Mouse (Mus musculus) hindbrain, embryonic 12.5 days (tissue): ENCODE data around the gene Thap12. TPM values are rescaled to one million over a fixed set of nuclear protein-coding genes. Genes with fewer than 3 reads are reported as not detected.

Experiments used
- ATAC-seq: fragments of 200-750 bp; cut with Nextera tagmentation; 2 replicates; pipeline ENCODE4 v1.8.0; 2017; ENCODE audit warnings: moderate TSS enrichment; ENCODE audit not compliant: low FRiP score
- H3K27ac ChIP-seq: fragments of 300-500 bp; sonication (generic); 2 replicates; pipeline ENCODE4 v1.5.1; 2016; ENCODE audit warnings: mild to moderate bottlenecking
- H3K27me3 ChIP-seq: fragments of 300-500 bp; sonication (generic); 2 replicates; pipeline ENCODE4 v1.6.1; 2016; ENCODE audit warnings: mild to moderate bottlenecking
- H3K36me3 ChIP-seq: fragments of 300-500 bp; sonication (generic); 2 replicates; pipeline ENCODE4 v1.6.1; 2016; ENCODE audit warnings: mild to moderate bottlenecking
- H3K4me1 ChIP-seq: fragments of 300-500 bp; sonication (generic); 2 replicates; pipeline ENCODE4 v1.6.1; 2016
- H3K4me2 ChIP-seq: fragments of 300-500 bp; sonication (generic); replicated peaks from 2 replicates; pipeline ENCODE4 v1.6.1; 2016; ENCODE audit warnings: mild to moderate bottlenecking
- H3K4me3 ChIP-seq: fragments of 300-500 bp; sonication (generic); 2 replicates; pipeline ENCODE4 v1.5.1; 2016; ENCODE audit warnings: mild to moderate bottlenecking
- H3K9ac ChIP-seq: fragments of 300-500 bp; sonication (generic); 2 replicates; pipeline ENCODE4 v1.6.1; 2016; ENCODE audit warnings: mild to moderate bottlenecking, moderate library complexity
- H3K9me3 ChIP-seq: fragments of 300-500 bp; sonication (generic); replicated peaks from 2 replicates; pipeline ENCODE4 v1.6.1; 2016; ENCODE audit warnings: mild to moderate bottlenecking
- WGBS: fragments of 180-500 bp; shearing (Covaris S2); methylation state at CpG from one replicate; pipeline ENCODE4 v1.1.7; 2016; 5-methylcytosine and 5-hydroxymethylcytosine counted together
- polyA plus RNA-seq: library from polyadenylated mRNA; unstranded; fragments of >200 nt; fragmentation: Nextera tagmentation; extraction: Ambion mirVana; gene quantifications from 2 replicates; pipeline ENCODE4 v1.2.1, GENCODE M21; 2016

Thap12 gene
- polyA plus RNA-seq, 1 experiment from 2014 or later, result 73.1 TPM

GRCm38 (mm10) chr7:98703365-98703881 lies 520 bp downstream of the Thap12 start:
- ATAC-seq, result peak; percentile 56
- Histone ChIP-seq H3K9ac (peak overlapping the region; percentile 96), H3K9me3 (no peaks in the 10 kb centered on the region), H3K4me1 (peaks cover 29% of the 10 kb centered on the region), H3K27me3 (no peaks in the 10 kb centered on the region), H3K4me2 (peak overlapping the region; percentile 77), H3K36me3 (no peaks in the 10 kb centered on the region), H3K27ac (peak overlapping the region; percentile 90), H3K4me3 (peak overlapping the region; percentile 96)
- WGBS, result under 1% methylated on average over 33 of the region's 38 CpGs

- ATAC-seq, result no peak
- H3K4me3 ChIP-seq, result peak overlapping the region; percentile 96
- no peaks in the 10 kb centered on the region for H3K9me3 ChIP-seq
- H3K36me3 ChIP-seq, result no peaks in the 10 kb centered on the region
- H3K27me3 ChIP-seq, result no peaks in the 10 kb centered on the region
- peaks cover 29% of the 10 kb centered on the region for H3K4me1 ChIP-seq
- peak overlapping the region; percentile 77 for H3K4me2 ChIP-seq
- peak overlapping the region; percentile 96; the same call in 1 of the 2 replicates for H3K9ac ChIP-seq
- no peak overlapping the region for H3K27ac ChIP-seq
- 66% methylated on average over 5 of the region's 5 CpGs for WGBS
Measured at GRCm38 (mm10) chr7:98704276-98704675, 1.4 kb downstream of the Thap12 start.

- Histone ChIP-seq H3K27ac (no peak overlapping the region), H3K4me3 (no peak overlapping the region), H3K4me1 (no peaks in the 10 kb centered on the region), H3K9me3 (no peaks in the 10 kb centered on the region), H3K9ac (no peak overlapping the region), H3K4me2 (no peak overlapping the region), H3K36me3 (peaks cover 60% of the 10 kb centered on the region), H3K27me3 (no peaks in the 10 kb centered on the region)
- ATAC-seq, result no peak
- WGBS, result 90% methylated on average over 3 of the region's 3 CpGs
Measured at GRCm38 (mm10) chr7:98713661-98714060, 10.8 kb downstream of the Thap12 start.

- no peak overlapping the region for H3K4me2 ChIP-seq
- no peak for ATAC-seq
- H3K36me3 ChIP-seq, result peaks cover 47% of the 10 kb centered on the region
- H3K4me1 ChIP-seq, result no peaks in the 10 kb centered on the region
- 77% methylated on average over 3 of the region's 3 CpGs for WGBS
- H3K9ac ChIP-seq, result no peak overlapping the region
- H3K27me3 ChIP-seq, result no peaks in the 10 kb centered on the region
- no peak overlapping the region for H3K27ac ChIP-seq
- H3K4me3 ChIP-seq, result no peak overlapping the region
- no peaks in the 10 kb centered on the region for H3K9me3 ChIP-seq
Measured at GRCm38 (mm10) chr7:98717438-98717837, 14.5 kb downstream of the Thap12 start.

- H3K27ac ChIP-seq, result no peak overlapping the region
- H3K4me3 ChIP-seq, result no peak overlapping the region
- ATAC-seq, result no peak
- peaks cover 28% of the 10 kb centered on the region for H3K36me3 ChIP-seq
- 93% methylated on average over 3 of the region's 3 CpGs for WGBS
- no peak overlapping the region for H3K4me2 ChIP-seq
- H3K27me3 ChIP-seq, result no peaks in the 10 kb centered on the region
- H3K9me3 ChIP-seq, result no peaks in the 10 kb centered on the region
- no peak overlapping the region for H3K9ac ChIP-seq
- H3K4me1 ChIP-seq, result no peaks in the 10 kb centered on the region
Measured at GRCm38 (mm10) chr7:98719761-98720160, 16.9 kb downstream of the Thap12 start.

DNA sequence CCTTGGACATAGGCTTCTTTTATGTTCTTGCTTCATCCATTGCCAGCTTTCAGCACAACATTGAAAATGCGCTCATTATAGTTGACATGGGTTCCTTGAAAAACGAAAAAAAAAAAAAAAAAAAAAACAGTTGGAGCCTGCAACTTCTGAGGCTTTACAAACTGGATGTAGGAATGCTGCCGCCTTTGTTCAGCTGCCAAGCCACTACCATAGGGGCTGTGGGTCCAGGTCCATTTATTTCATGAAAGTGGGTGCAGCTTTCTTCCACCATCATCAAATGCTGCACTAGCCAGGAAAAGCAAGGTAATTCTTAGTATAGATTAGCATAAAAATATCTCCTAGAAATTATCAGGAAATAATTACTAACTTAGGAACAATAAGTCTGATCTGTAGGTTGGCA lies 17.8 kb downstream of the Thap12 start:
- ATAC-seq, result no peak
- H3K27ac ChIP-seq, result no peak overlapping the region
- H3K27me3 ChIP-seq, result no peaks in the 10 kb centered on the region
- no peaks in the 10 kb centered on the region for H3K9me3 ChIP-seq
- no peak overlapping the region for H3K9ac ChIP-seq
- peaks cover 19% of the 10 kb centered on the region for H3K36me3 ChIP-seq
- no peak overlapping the region for H3K4me3 ChIP-seq
- no peak overlapping the region for H3K4me2 ChIP-seq
- 60% methylated on average over 3 of the region's 3 CpGs for WGBS
- H3K4me1 ChIP-seq, result no peaks in the 10 kb centered on the region

DNA sequence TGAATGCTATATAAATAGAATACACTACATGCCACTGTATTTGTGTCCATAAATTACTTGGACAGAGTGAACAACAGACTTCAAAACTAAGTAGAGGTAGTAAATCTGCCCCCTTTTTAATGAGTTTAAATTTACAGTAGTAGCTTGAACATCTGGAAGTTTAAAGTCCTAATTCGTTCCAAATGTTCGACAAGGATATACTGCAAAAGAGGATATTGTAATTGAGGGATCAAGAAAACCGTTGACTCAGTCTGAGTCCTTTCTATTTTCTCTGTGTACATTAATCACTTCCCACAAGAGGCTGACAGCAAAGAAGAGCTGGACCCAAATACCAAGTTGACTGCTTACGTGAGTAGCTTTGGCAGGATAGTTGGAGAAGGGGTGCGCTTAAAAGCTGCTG lies 18.3 kb downstream of the Thap12 start:
- H3K27ac ChIP-seq, result no peak overlapping the region

GRCm38 (mm10) chr7:98721623-98722022 lies 18.7 kb downstream of the Thap12 start:
- Histone ChIP-seq H3K27me3 (no peaks in the 10 kb centered on the region), H3K4me2 (no peak overlapping the region), H3K9me3 (no peaks in the 10 kb centered on the region), H3K4me1 (no peaks in the 10 kb centered on the region), H3K36me3 (peaks cover 10% of the 10 kb centered on the region), H3K27ac (no peak overlapping the region), H3K4me3 (no peak overlapping the region), H3K9ac (no peak overlapping the region)
- 67% methylated on average over 6 of the region's 6 CpGs for WGBS
- ATAC-seq, result no peak

More for the DNA sequence above, 18.3 kb downstream of the Thap12 start:
- no peak for ATAC-seq
- Histone ChIP-seq H3K9ac (no peak overlapping the region), H3K4me2 (no peak overlapping the region), H3K4me1 (no peaks in the 10 kb centered on the region), H3K4me3 (no peak overlapping the region), H3K27me3 (no peaks in the 10 kb centered on the region), H3K36me3 (peaks cover 14% of the 10 kb centered on the region), H3K9me3 (no peaks in the 10 kb centered on the region)
- 62% methylated on average over 5 of the region's 5 CpGs for WGBS

DNA sequence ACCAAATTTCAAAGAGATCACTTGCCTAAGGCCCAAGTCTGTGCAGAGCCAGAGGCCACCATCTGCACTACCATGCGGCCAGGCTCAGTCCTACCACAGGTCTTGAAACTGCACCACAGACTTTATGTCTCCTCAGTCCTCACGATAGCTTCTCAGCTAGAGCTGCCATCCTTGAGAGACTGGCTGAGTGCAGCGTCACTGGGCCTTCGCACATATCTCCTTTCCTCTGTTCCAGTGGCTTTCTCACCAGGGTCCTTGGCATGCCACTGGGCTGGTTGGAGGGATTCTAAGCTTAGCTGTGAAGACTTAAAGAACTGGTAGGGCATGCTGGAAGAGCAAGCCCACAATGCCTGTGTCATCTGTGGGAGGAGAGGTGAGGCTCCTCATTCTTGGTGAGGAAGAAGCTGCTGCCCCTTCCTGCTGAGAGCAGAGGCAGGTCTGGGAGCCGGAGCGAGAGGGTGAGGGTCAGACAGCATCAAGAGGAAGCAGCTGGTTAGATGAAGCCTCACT lies 22.8 kb downstream of the Thap12 start:
- H3K9ac ChIP-seq, result no peak overlapping the region
- H3K27me3 ChIP-seq, result peaks cover 4% of the 10 kb centered on the region; the same call in 1 of the 2 replicates
- 74% methylated on average over 6 of the region's 6 CpGs for WGBS
- peaks cover 16% of the 10 kb centered on the region for H3K4me1 ChIP-seq
- H3K4me3 ChIP-seq, result no peak overlapping the region
- no peaks in the 10 kb centered on the region for H3K9me3 ChIP-seq
- H3K27ac ChIP-seq, result no peak overlapping the region
- ATAC-seq, result no peak
- no peaks in the 10 kb centered on the region for H3K36me3 ChIP-seq
- no peak overlapping the region for H3K4me2 ChIP-seq

DNA sequence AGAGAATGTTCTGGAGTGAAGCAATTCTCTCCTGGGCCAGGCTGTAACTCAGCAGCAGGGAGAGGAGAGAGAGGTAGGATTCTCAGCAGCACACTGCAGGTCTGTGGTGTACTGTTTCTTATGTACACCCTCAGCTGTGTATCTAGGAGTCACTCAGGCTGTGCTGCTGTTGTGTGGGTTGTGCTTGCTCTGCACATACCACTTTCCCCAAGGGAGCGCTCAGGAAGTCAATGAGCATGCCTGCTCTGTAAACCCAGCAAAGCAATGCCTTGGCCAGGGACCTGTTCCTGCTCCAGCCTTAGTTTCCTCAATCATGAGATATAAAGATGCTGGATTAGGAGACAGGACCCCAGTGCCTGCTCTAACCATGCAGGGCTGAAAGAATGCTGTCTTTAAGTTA lies 25.1 kb downstream of the Thap12 start:
- no peak overlapping the region for H3K9ac ChIP-seq
- H3K4me1 ChIP-seq, result peaks cover 16% of the 10 kb centered on the region
- no peak overlapping the region for H3K27ac ChIP-seq
- H3K4me2 ChIP-seq, result no peak overlapping the region
- H3K4me3 ChIP-seq, result no peak overlapping the region
- 82% methylated on average over 1 of the region's 1 CpGs for WGBS
- H3K27me3 ChIP-seq, result peaks cover 4% of the 10 kb centered on the region; the same call in 1 of the 2 replicates
- no peak for ATAC-seq
- no peaks in the 10 kb centered on the region for H3K9me3 ChIP-seq
- H3K36me3 ChIP-seq, result no peaks in the 10 kb centered on the region

DNA sequence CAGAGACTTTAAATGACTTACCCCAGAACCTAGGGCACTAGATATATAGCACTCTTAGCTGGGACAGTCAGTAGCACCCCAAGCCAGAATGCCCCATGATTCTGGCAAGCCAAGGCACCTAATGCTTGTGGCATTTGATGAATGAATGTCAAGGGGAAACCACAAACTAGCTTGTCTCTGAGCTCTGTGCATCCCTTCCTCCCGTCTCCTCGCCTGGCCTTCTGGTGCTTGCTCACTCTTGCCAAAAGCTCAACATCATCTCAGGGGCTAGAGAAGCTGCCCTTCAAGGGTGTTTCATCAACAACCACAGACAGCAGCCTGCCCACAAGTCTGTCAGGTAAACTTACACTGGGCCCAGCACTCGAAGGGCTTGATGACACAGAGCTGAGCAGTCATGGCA lies 25.6 kb downstream of the Thap12 start:
- Histone ChIP-seq H3K4me3 (no peak overlapping the region), H3K27ac (no peak overlapping the region), H3K9ac (no peak overlapping the region), H3K27me3 (peaks cover 4% of the 10 kb centered on the region; the same call in 1 of the 2 replicates), H3K4me2 (no peak overlapping the region), H3K4me1 (peaks cover 16% of the 10 kb centered on the region), H3K9me3 (no peaks in the 10 kb centered on the region), H3K36me3 (no peaks in the 10 kb centered on the region)
- 81% methylated on average over 3 of the region's 3 CpGs for WGBS
- no peak for ATAC-seq

DNA sequence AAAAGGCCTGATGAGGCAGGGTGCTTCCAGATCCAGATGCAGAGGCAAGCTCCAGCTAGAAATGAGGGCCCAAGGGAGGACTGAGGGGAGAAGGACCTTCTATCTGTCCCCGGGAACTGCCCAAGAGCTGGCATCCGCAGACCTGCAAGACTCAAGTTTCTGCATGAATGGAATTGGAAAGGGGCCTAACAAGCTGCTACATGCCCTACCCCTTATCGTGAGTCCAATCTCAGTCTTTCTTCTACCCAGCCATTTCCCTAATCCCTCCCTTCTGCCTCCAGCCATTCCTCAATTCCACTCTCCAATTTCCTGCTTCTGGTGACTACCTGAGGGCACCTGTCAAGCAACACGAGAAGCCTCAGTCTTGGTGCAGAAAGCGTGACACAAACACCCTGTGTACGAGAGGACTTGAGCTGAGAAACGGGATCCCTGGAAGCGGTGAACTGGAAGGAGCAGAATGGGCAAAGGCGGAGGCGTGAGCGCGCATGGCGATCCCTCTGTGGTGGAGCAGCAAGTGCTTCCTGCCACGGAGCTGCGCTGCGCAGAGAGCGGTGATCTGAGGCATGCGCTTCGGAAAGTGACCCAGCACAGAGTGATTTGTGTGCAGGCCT lies 26.9 kb downstream of the Thap12 start:
- Histone ChIP-seq H3K4me2 (peak overlapping the region; percentile 43), H3K27me3 (peaks cover 13% of the 10 kb centered on the region), H3K9ac (peak overlapping the region; percentile 32; the same call in 1 of the 2 replicates), H3K36me3 (no peaks in the 10 kb centered on the region), H3K27ac (no peak overlapping the region), H3K4me3 (0 out of 2 replicates have a peak overlapping the region, but pooled peaks have one; percentile 7), H3K9me3 (no peaks in the 10 kb centered on the region), H3K4me1 (peaks cover 20% of the 10 kb centered on the region)
- 25% methylated on average over 19 of the region's 19 CpGs for WGBS
- no peak; the same call in 1 of the 2 replicates for ATAC-seq

DNA sequence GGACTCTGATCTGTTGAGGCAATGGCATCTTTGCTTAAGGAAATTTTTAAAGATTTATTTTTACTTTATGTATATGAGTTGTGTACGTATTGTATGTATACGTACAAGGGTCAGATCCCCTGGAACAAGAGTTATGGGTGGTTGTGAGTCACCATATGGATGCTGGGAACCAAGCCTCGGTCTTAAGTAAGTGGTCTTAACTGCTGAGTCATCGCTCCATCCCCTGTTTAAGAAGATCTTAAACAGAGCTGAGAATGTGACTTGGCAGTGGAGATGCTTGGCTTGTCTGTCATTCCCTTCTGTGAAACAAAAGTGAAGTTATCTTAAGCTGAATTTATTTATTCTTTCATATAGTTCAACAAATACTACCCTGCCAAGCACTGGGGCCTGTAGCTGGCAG lies 31.1 kb downstream of the Thap12 start:
- no peaks in the 10 kb centered on the region for H3K9me3 ChIP-seq
- H3K4me2 ChIP-seq, result no peak overlapping the region
- no peak overlapping the region for H3K9ac ChIP-seq
- H3K27ac ChIP-seq, result no peak overlapping the region
- H3K4me1 ChIP-seq, result peaks cover 20% of the 10 kb centered on the region
- H3K36me3 ChIP-seq, result no peaks in the 10 kb centered on the region
- WGBS, result 93% methylated on average over 4 of the region's 4 CpGs
- H3K4me3 ChIP-seq, result no peak overlapping the region
- ATAC-seq, result no peak
- H3K27me3 ChIP-seq, result peaks cover 13% of the 10 kb centered on the region
